Mouse (Mus musculus) spleen, adult 2 months (tissue): ENCODE data around the gene Iffo2.

Source experiments
- CTCF ChIP-seq: fragments of 200-500 bp; IDR thresholded peaks from 2 replicates; pipeline ENCODE4 v1.5.1; 2011; ENCODE audit warnings: mild to moderate bottlenecking, inconsistent platforms; ENCODE audit not compliant: insufficient read depth, insufficient read length, insufficient replicate concordance; ENCODE audit errors: extremely low read depth
- POLR2A ChIP-seq: fragments of 200-500 bp; IDR thresholded peaks from 2 replicates; pipeline ENCODE4 v1.6.1; 2011; ENCODE audit warnings: low read depth, low read length, inconsistent platforms

DNA sequence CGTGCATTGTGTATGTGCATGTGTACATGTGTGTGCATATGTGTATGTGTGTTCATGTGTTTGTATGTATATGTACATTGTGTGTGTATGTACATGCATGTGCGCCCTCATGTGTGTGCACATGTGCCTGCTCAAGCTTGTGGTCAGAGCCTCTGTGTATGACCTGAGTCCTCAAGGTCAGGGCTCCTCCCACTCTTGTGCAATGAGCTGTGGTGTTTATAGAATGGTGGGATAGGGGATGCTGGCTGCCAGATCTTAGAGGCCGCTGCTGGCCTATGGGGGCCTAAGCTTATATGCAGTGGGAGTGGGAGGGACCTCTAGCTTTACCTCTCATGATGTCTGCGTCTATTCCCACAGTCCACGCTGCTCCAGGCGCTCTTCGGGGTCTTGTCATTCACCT lies 55.4 kb downstream of the Iffo2 start:
- no peak for TF ChIP-seq CTCF
- no peak for TF ChIP-seq POLR2A
